Mouse (Mus musculus): Measurements from ENCODE around the gene Klri2. TPM values are rescaled to one million over a fixed set of nuclear protein-coding genes. Genes with fewer than 3 reads are reported as not detected.

Gene Klri2
- total and polyA plus RNA-seq, 3 experiments: not detected

DNA sequence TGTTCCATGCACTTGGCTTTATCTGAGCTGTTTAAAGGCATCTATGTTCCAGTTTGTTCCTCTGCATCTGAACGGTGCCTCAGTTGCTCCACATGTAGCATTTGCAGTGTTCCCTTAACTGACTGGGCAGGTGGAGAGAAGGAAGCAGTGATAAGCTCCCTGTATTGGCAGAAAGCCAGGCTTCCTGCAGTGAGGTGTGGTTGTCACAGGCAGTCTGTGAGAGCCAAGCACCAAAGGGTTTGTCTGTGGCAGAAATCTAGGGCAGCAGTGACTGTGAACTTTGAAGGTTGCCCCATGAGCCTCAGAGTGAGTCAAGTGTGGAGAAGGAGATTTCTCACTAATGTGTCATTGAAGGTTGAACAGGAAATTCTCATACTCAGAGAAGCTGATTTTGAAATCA lies 59.9 kb downstream of the Klri2 start:
- no peaks in the 10 kb centered on the region for H3K4me1 ChIP-seq (ENCODE audit: control insufficient read depth in 1 of 2, insufficient read depth in 2 of 2)
- TF ChIP-seq KAT2A (IDR thresholded peaks at IDR 0.05; ENCODE audit: insufficient replicate concordance, low read length): no peak
- no peak for TF ChIP-seq ZC3H11A (IDR thresholded peaks at IDR 0.05; ENCODE audit: low read depth, low read length)
- no peak for TF ChIP-seq USF2 (conservative IDR thresholded peaks at IDR 0.05; ENCODE audit: low read depth, low read length)
- TF ChIP-seq HCFC1 (IDR thresholded peaks at IDR 0.05; ENCODE audit: low read depth, low read length): no peak
- TF ChIP-seq UBTF (IDR thresholded peaks at IDR 0.05; ENCODE audit: low read depth, low read length): no peak
- TF ChIP-seq MAZ (IDR thresholded peaks at IDR 0.05; ENCODE audit: low read depth, low read length): no peak
- no peak for TF ChIP-seq GABPA (IDR thresholded peaks at IDR 0.05; ENCODE audit: insufficient replicate concordance, low read depth, low read length)
- no peak for TF ChIP-seq MAFK (IDR thresholded peaks at IDR 0.05; ENCODE audit: insufficient replicate concordance, low read length)
- in situ Hi-C loops (cut with MboI; ENCODE audit: low pct_ligation_motif_present, low pct_unique_long_range_greater_than_20kb, low sequenced_read_pairs) (no loop called here), dilution Hi-C loops (cut with MboI; ENCODE audit: extremely low pct_ligation_motif_present, extremely low pct_unique_long_range_greater_than_20kb, low sequenced_read_pairs) (no loop called here)
- H3K27me3 ChIP-seq (replicated peaks): no peaks in the 10 kb centered on the region
- DNase-seq (ENCODE audit: extremely low read depth): no peak
- no peak overlapping the region for H3K4me2 ChIP-seq (ENCODE audit: insufficient read depth, low read depth, poor library complexity, severe bottlenecking)
- H3K9me3 ChIP-seq (replicated peaks; ENCODE audit: low read length): no peaks in the 10 kb centered on the region
- H3K9ac ChIP-seq (ENCODE audit: insufficient read depth, low read depth): no peak overlapping the region
- no peaks in the 10 kb centered on the region for H3K36me3 ChIP-seq (replicated peaks in 1 of 2; ENCODE audit: control insufficient read depth in 1 of 2, insufficient read depth in 1 of 2, low read length in 1 of 2)
- no peak overlapping the region for H3K4me3 ChIP-seq (replicated peaks in 1 of 3; ENCODE audit: low read depth in 2 of 3, low read length in 2 of 3, poor library complexity in 1 of 3)
- H3K79me2 ChIP-seq (replicated peaks; ENCODE audit: control insufficient read depth, extremely low read depth, insufficient read depth, poor library complexity, severe bottlenecking): no peaks in the 10 kb centered on the region
- no peak overlapping the region for H3K27ac ChIP-seq (ENCODE audit: insufficient read depth, low read depth)

Other genes with a start within 250 kb of the Klri2 start
- not detected in 2 replicates for gene Olr1, start 233.3 kb downstream of the Klri2 start, total RNA-seq (2012; rRNA removed)
- not detected in 2 replicates for gene Olr1, start 233.3 kb downstream of the Klri2 start, total RNA-seq (2014; rRNA removed)
- gene Olr1, start 233.3 kb downstream of the Klri2 start, polyA plus RNA-seq (2012; ENCODE audit: insufficient read length, low read depth): not detected in 2 replicates
- not detected in 2 replicates for gene Tmem52b, start 227.9 kb downstream of the Klri2 start, total RNA-seq (2012; rRNA removed)
- gene Tmem52b, start 227.9 kb downstream of the Klri2 start, total RNA-seq (2014; rRNA removed): not detected in 2 replicates
- not detected in 2 replicates for gene Tmem52b, start 227.9 kb downstream of the Klri2 start, polyA plus RNA-seq (2012; ENCODE audit: insufficient read length, low read depth)
- 43.9 and 46.3 TPM in 2 replicates for gene Gabarapl1, start 207.3 kb downstream of the Klri2 start, total RNA-seq (2012; rRNA removed)
- gene Gabarapl1, start 207.3 kb downstream of the Klri2 start, total RNA-seq (2014; rRNA removed): 75.2 and 80.8 TPM in 2 replicates
- 96.2 and 102 TPM in 2 replicates for gene Gabarapl1, start 207.3 kb downstream of the Klri2 start, polyA plus RNA-seq (2012; ENCODE audit: insufficient read length, low read depth)
- gene Klre1, start 162.6 kb downstream of the Klri2 start, total RNA-seq (2012; rRNA removed): not detected in 2 replicates
- not detected in 2 replicates for gene Klre1, start 162.6 kb downstream of the Klri2 start, total RNA-seq (2014; rRNA removed)
- gene Klre1, start 162.6 kb downstream of the Klri2 start, polyA plus RNA-seq (2012; ENCODE audit: insufficient read length, low read depth): not detected in 2 replicates
- gene Klrd1, start 148.7 kb downstream of the Klri2 start, total RNA-seq (2012; rRNA removed): not detected in 2 replicates
- gene Klrd1, start 148.7 kb downstream of the Klri2 start, total RNA-seq (2014; rRNA removed): 0.49 TPM in 1 of 2 replicates, not detected in the other
- not detected in 2 replicates for gene Klrd1, start 148.7 kb downstream of the Klri2 start, polyA plus RNA-seq (2012; ENCODE audit: insufficient read length, low read depth)
- gene Klrk1, start 116.6 kb downstream of the Klri2 start, total RNA-seq (2012; rRNA removed): not detected in 2 replicates
- not detected in 2 replicates for gene Klrk1, start 116.6 kb downstream of the Klri2 start, total RNA-seq (2014; rRNA removed)
- not detected in 2 replicates for gene Klrk1, start 116.6 kb downstream of the Klri2 start, polyA plus RNA-seq (2012; ENCODE audit: insufficient read length, low read depth)
- not detected in 2 replicates for gene Klrc3, start 97.1 kb downstream of the Klri2 start, total RNA-seq (2012; rRNA removed)
- gene Klrc3, start 97.1 kb downstream of the Klri2 start, total RNA-seq (2014; rRNA removed): not detected in 2 replicates
- not detected in 2 replicates for gene Klrc3, start 97.1 kb downstream of the Klri2 start, polyA plus RNA-seq (2012; ENCODE audit: insufficient read length, low read depth)
- not detected in 2 replicates for gene Klrc2, start 79.8 kb downstream of the Klri2 start, total RNA-seq (2012; rRNA removed)
- not detected in 2 replicates for gene Klrc2, start 79.8 kb downstream of the Klri2 start, total RNA-seq (2014; rRNA removed)
- not detected in 2 replicates for gene Klrc2, start 79.8 kb downstream of the Klri2 start, polyA plus RNA-seq (2012; ENCODE audit: insufficient read length, low read depth)
- gene Klrc1, start 61.5 kb downstream of the Klri2 start, total RNA-seq (2012; rRNA removed): not detected in 2 replicates
- gene Klrc1, start 61.5 kb downstream of the Klri2 start, total RNA-seq (2014; rRNA removed): not detected in 2 replicates
- gene Klrc1, start 61.5 kb downstream of the Klri2 start, polyA plus RNA-seq (2012; ENCODE audit: insufficient read length, low read depth): not detected in 2 replicates
- not detected in 2 replicates for gene Klri1, start 23.4 kb downstream of the Klri2 start, total RNA-seq (2012; rRNA removed)
- gene Klri1, start 23.4 kb downstream of the Klri2 start, total RNA-seq (2014; rRNA removed): not detected in 2 replicates
- not detected in 2 replicates for gene Klri1, start 23.4 kb downstream of the Klri2 start, polyA plus RNA-seq (2012; ENCODE audit: insufficient read length, low read depth)
- not detected in 2 replicates for gene Gm156, start 43.8 kb upstream of the Klri2 start, total RNA-seq (2012; rRNA removed)
- not detected in 2 replicates for gene Gm156, start 43.8 kb upstream of the Klri2 start, total RNA-seq (2014; rRNA removed)
- not detected in 2 replicates for gene Gm156, start 43.8 kb upstream of the Klri2 start, polyA plus RNA-seq (2012; ENCODE audit: insufficient read length, low read depth)
- not detected in 2 replicates for gene Gm17631, start 122.2 kb upstream of the Klri2 start, total RNA-seq (2012; rRNA removed)
- gene Gm17631, start 122.2 kb upstream of the Klri2 start, total RNA-seq (2014; rRNA removed): not detected in 2 replicates
- gene Gm17631, start 122.2 kb upstream of the Klri2 start, polyA plus RNA-seq (2012; ENCODE audit: insufficient read length, low read depth): not detected in 2 replicates
- not detected in 2 replicates for gene Klra17, start 136.2 kb upstream of the Klri2 start, total RNA-seq (2012; rRNA removed)
- not detected in 2 replicates for gene Klra17, start 136.2 kb upstream of the Klri2 start, total RNA-seq (2014; rRNA removed)
- gene Klra17, start 136.2 kb upstream of the Klri2 start, polyA plus RNA-seq (2012; ENCODE audit: insufficient read length, low read depth): not detected in 2 replicates
- gene Klra5, start 177.2 kb upstream of the Klri2 start, total RNA-seq (2012; rRNA removed): not detected in 2 replicates
- not detected in 2 replicates for gene Klra5, start 177.2 kb upstream of the Klri2 start, total RNA-seq (2014; rRNA removed)
- not detected in 2 replicates for gene Klra5, start 177.2 kb upstream of the Klri2 start, polyA plus RNA-seq (2012; ENCODE audit: insufficient read length, low read depth)

Data from CH12.LX (cell line).